Mouse (Mus musculus): ENCODE data around the gene Pced1b. TPM values are rescaled to one million over a fixed set of nuclear protein-coding genes. Genes with fewer than 3 reads are reported as not detected.

Gene Pced1b
- total RNA-seq, 2 experiments from 2014 or later: 7.7 to 8.1 TPM

GRCm38 (mm10) chr15:97285665-97286212, 38.8 kb downstream of the Pced1b start:
- DNase-seq (ENCODE audit: low spot score in 2 of 2): no peak

GRCm38 (mm10) chr15:97286731-97287130, 39.8 kb downstream of the Pced1b start:
- no peak for DNase-seq (ENCODE audit: low spot score in 2 of 2)

- DNase-seq (ENCODE audit: low spot score in 2 of 2): no peak
Measured at GRCm38 (mm10) chr15:97287436-97288143, 40.7 kb downstream of the Pced1b start.

GRCm38 (mm10) chr15:97288690-97289089, 41.8 kb downstream of the Pced1b start:
- no peak for DNase-seq (ENCODE audit: low spot score in 2 of 2)

- no peak for DNase-seq (ENCODE audit: low spot score in 2 of 2)
Measured at GRCm38 (mm10) chr15:97289176-97289575, 42.3 kb downstream of the Pced1b start.

- DNase-seq (ENCODE audit: low spot score in 2 of 2): no peak
Measured at GRCm38 (mm10) chr15:97290351-97290750, 43.4 kb downstream of the Pced1b start.

GRCm38 (mm10) chr15:97291291-97292050, 44.6 kb downstream of the Pced1b start:
- no peak for DNase-seq (ENCODE audit: low spot score in 2 of 2)

GRCm38 (mm10) chr15:97307935-97308334, 61.0 kb downstream of the Pced1b start:
- no peak for DNase-seq (ENCODE audit: low spot score in 2 of 2)

- no peak for DNase-seq (ENCODE audit: low spot score in 2 of 2)
Measured at GRCm38 (mm10) chr15:97309533-97309932, 62.6 kb downstream of the Pced1b start.

GRCm38 (mm10) chr15:97310251-97310650, 63.3 kb downstream of the Pced1b start:
- no peak for DNase-seq (ENCODE audit: low spot score in 2 of 2)

- no peak for DNase-seq (ENCODE audit: low spot score in 2 of 2)
Measured at GRCm38 (mm10) chr15:97311211-97311610, 64.3 kb downstream of the Pced1b start.

- DNase-seq (ENCODE audit: low spot score in 2 of 2): no peak
Measured at GRCm38 (mm10) chr15:97311937-97312336, 65.0 kb downstream of the Pced1b start.

GRCm38 (mm10) chr15:97314720-97315421, 68.0 kb downstream of the Pced1b start:
- peak; percentile 22 to 25 for DNase-seq (ENCODE audit: low spot score in 2 of 2)

- peak; percentile 18 to 41 for DNase-seq (ENCODE audit: low spot score in 2 of 2)
Measured at GRCm38 (mm10) chr15:97315422-97315757, 68.5 kb downstream of the Pced1b start.

GRCm38 (mm10) chr15:97318365-97319001, 71.6 kb downstream of the Pced1b start:
- no peak for DNase-seq (ENCODE audit: low spot score in 2 of 2)

GRCm38 (mm10) chr15:97322821-97323220, 75.9 kb downstream of the Pced1b start:
- DNase-seq (ENCODE audit: low spot score in 2 of 2): no peak

- no peak for DNase-seq (ENCODE audit: low spot score in 2 of 2)
Measured at GRCm38 (mm10) chr15:97323466-97323865, 76.6 kb downstream of the Pced1b start.

GRCm38 (mm10) chr15:97324311-97324710, 77.4 kb downstream of the Pced1b start:
- no peak for DNase-seq (ENCODE audit: low spot score in 2 of 2)

- peak in 1 of 2 experiments; percentile 21 for DNase-seq (ENCODE audit: low spot score in 2 of 2)
Measured at GRCm38 (mm10) chr15:97327500-97328081, 80.7 kb downstream of the Pced1b start.

- DNase-seq (ENCODE audit: low spot score in 2 of 2): no peak
Measured at GRCm38 (mm10) chr15:97332582-97332981, 85.7 kb downstream of the Pced1b start.

Measured in layer of hippocampus, postnatal 14 days (tissue).